Mouse (Mus musculus): Measurements from ENCODE around the gene Gm42906. TPM values are rescaled to one million over a fixed set of nuclear protein-coding genes. Genes with fewer than 3 reads are reported as not detected.

Gene Gm42906
- polyA plus RNA-seq, 1 experiment = not detected

GRCm38 (mm10) chr5:151089201-151089600 lies 338.8 kb downstream of the Gm42906 start:
- no peak overlapping the region for H3ac ChIP-seq (ENCODE audit: control insufficient read depth, insufficient read length, low read depth)
- H3K4me3 ChIP-seq (ENCODE audit: insufficient read depth, poor library complexity, severe bottlenecking) = no peak overlapping the region
- H3K79me3 ChIP-seq (ENCODE audit: low read depth) = peaks cover 5% of the 10 kb centered on the region
- peaks cover 9% of the 10 kb centered on the region for H3K79me2 ChIP-seq (ENCODE audit: control insufficient read depth, insufficient read depth)
- no peaks in the 10 kb centered on the region for H3K27me3 ChIP-seq (ENCODE audit: control insufficient read depth, insufficient read depth, insufficient read length)
- TF ChIP-seq MAX (IDR thresholded peaks at IDR 0.05) = no peak
- no peak for TF ChIP-seq CTCF (IDR thresholded peaks at IDR 0.05; ENCODE audit: control insufficient read depth, insufficient read depth, insufficient read length)
- TF ChIP-seq FOSL1 (IDR thresholded peaks at IDR 0.05; ENCODE audit: insufficient read depth, low read length, poor library complexity, severe bottlenecking) = no peak
- TF ChIP-seq MYOD1 (IDR thresholded peaks at IDR 0.05; ENCODE audit: control insufficient read depth, insufficient read length, low read depth) = no peak
- no peak for TF ChIP-seq USF1 (IDR thresholded peaks at IDR 0.05; ENCODE audit: low read depth)
- H3K36me3 ChIP-seq (ENCODE audit: control insufficient read depth, insufficient read depth) = peaks cover 47% of the 10 kb centered on the region

GRCm38 (mm10) chr5:151086425-151087202 lies 341.3 kb downstream of the Gm42906 start:
- Histone ChIP-seq H3K4me3 (ENCODE audit: insufficient read depth, poor library complexity, severe bottlenecking) (no peak overlapping the region), H3K36me3 (ENCODE audit: control insufficient read depth, insufficient read depth) (peaks cover 40% of the 10 kb centered on the region), H3ac (ENCODE audit: control insufficient read depth, insufficient read length, low read depth) (no peak overlapping the region), H3K27me3 (ENCODE audit: control insufficient read depth, insufficient read depth, insufficient read length) (no peaks in the 10 kb centered on the region), H3K79me3 (ENCODE audit: low read depth) (peaks cover 6% of the 10 kb centered on the region), H3K79me2 (ENCODE audit: control insufficient read depth, insufficient read depth) (peaks cover 10% of the 10 kb centered on the region)
- TF ChIP-seq FOSL1 (IDR thresholded peaks at IDR 0.05; ENCODE audit: insufficient read depth, low read length, poor library complexity, severe bottlenecking) (no peak), MYOD1 (IDR thresholded peaks at IDR 0.05; ENCODE audit: control insufficient read depth, insufficient read length, low read depth) (no peak), CTCF (IDR thresholded peaks at IDR 0.05; ENCODE audit: control insufficient read depth, insufficient read depth, insufficient read length) (no peak), MAX (IDR thresholded peaks at IDR 0.05) (no peak), MYOG (IDR thresholded peaks at IDR 0.05; ENCODE audit: control insufficient read depth, extremely low read depth, insufficient read length) (no peak), USF1 (IDR thresholded peaks at IDR 0.05; ENCODE audit: low read depth) (no peak), CEBPB (IDR thresholded peaks at IDR 0.05; ENCODE audit: low read depth) (no peak)

- no peak overlapping the region for H3ac ChIP-seq (ENCODE audit: control insufficient read depth, insufficient read length, low read depth)
- TF ChIP-seq CTCF (IDR thresholded peaks at IDR 0.05; ENCODE audit: control insufficient read depth, insufficient read depth, insufficient read length) (no peak), MYOD1 (IDR thresholded peaks at IDR 0.05; ENCODE audit: control insufficient read depth, insufficient read length, low read depth) (no peak), FOSL1 (IDR thresholded peaks at IDR 0.05; ENCODE audit: insufficient read depth, low read length, poor library complexity, severe bottlenecking) (no peak), USF1 (IDR thresholded peaks at IDR 0.05; ENCODE audit: low read depth) (no peak)
- peaks cover 10% of the 10 kb centered on the region for H3K79me2 ChIP-seq (ENCODE audit: control insufficient read depth, insufficient read depth)
- H3K36me3 ChIP-seq (ENCODE audit: control insufficient read depth, insufficient read depth) = peaks cover 32% of the 10 kb centered on the region
- H3K27me3 ChIP-seq (ENCODE audit: control insufficient read depth, insufficient read depth, insufficient read length) = no peaks in the 10 kb centered on the region
- peaks cover 6% of the 10 kb centered on the region for H3K79me3 ChIP-seq (ENCODE audit: low read depth)
- H3K4me3 ChIP-seq (ENCODE audit: insufficient read depth, poor library complexity, severe bottlenecking) = no peak overlapping the region
Measured at GRCm38 (mm10) chr5:151085749-151086148, 342.2 kb downstream of the Gm42906 start.

- Histone ChIP-seq H3K79me3 (ENCODE audit: low read depth) (peaks cover 6% of the 10 kb centered on the region), H3K36me3 (ENCODE audit: control insufficient read depth, insufficient read depth) (peaks cover 17% of the 10 kb centered on the region), H3K79me2 (ENCODE audit: control insufficient read depth, insufficient read depth) (peaks cover 28% of the 10 kb centered on the region), H3K4me3 (ENCODE audit: insufficient read depth, poor library complexity, severe bottlenecking) (no peak overlapping the region), H3ac (ENCODE audit: control insufficient read depth, insufficient read length, low read depth) (no peak overlapping the region), H3K27me3 (ENCODE audit: control insufficient read depth, insufficient read depth, insufficient read length) (no peaks in the 10 kb centered on the region)
- TF ChIP-seq USF1 (IDR thresholded peaks at IDR 0.05; ENCODE audit: low read depth) (no peak), MAX (IDR thresholded peaks at IDR 0.05) (no peak), CEBPB (IDR thresholded peaks at IDR 0.05; ENCODE audit: low read depth) (no peak)
Measured at GRCm38 (mm10) chr5:151080276-151080675, 347.7 kb downstream of the Gm42906 start.

- peaks cover 7% of the 10 kb centered on the region for H3K36me3 ChIP-seq (ENCODE audit: control insufficient read depth, insufficient read depth)
- TF ChIP-seq FOSL1 (IDR thresholded peaks at IDR 0.05; ENCODE audit: insufficient read depth, low read length, poor library complexity, severe bottlenecking) (no peak), MYOD1 (IDR thresholded peaks at IDR 0.05; ENCODE audit: control insufficient read depth, insufficient read length, low read depth) (no peak), USF1 (IDR thresholded peaks at IDR 0.05; ENCODE audit: low read depth) (no peak), CEBPB (IDR thresholded peaks at IDR 0.05; ENCODE audit: low read depth) (no peak), MAX (IDR thresholded peaks at IDR 0.05) (no peak), MYOG (IDR thresholded peaks at IDR 0.05; ENCODE audit: control insufficient read depth, extremely low read depth, insufficient read length) (no peak), CTCF (IDR thresholded peaks at IDR 0.05; ENCODE audit: control insufficient read depth, insufficient read depth, insufficient read length) (no peak)
Measured at GRCm38 (mm10) chr5:151077953-151078352, 350.0 kb downstream of the Gm42906 start.

GRCm38 (mm10) chr5:151076917-151077316 lies 351.0 kb downstream of the Gm42906 start:
- TF ChIP-seq MYOD1 (IDR thresholded peaks at IDR 0.05; ENCODE audit: control insufficient read depth, insufficient read length, low read depth) (no peak), CTCF (IDR thresholded peaks at IDR 0.05; ENCODE audit: control insufficient read depth, insufficient read depth, insufficient read length) (no peak), CEBPB (IDR thresholded peaks at IDR 0.05; ENCODE audit: low read depth) (no peak), MAX (IDR thresholded peaks at IDR 0.05) (no peak), USF1 (IDR thresholded peaks at IDR 0.05; ENCODE audit: low read depth) (no peak), MYOG (IDR thresholded peaks at IDR 0.05; ENCODE audit: control insufficient read depth, extremely low read depth, insufficient read length) (no peak), FOSL1 (IDR thresholded peaks at IDR 0.05; ENCODE audit: insufficient read depth, low read length, poor library complexity, severe bottlenecking) (no peak)
- Histone ChIP-seq H3K27me3 (ENCODE audit: control insufficient read depth, insufficient read depth, insufficient read length) (no peaks in the 10 kb centered on the region), H3K79me3 (ENCODE audit: low read depth) (peaks cover 4% of the 10 kb centered on the region), H3K79me2 (ENCODE audit: control insufficient read depth, insufficient read depth) (peaks cover 18% of the 10 kb centered on the region), H3K36me3 (ENCODE audit: control insufficient read depth, insufficient read depth) (peaks cover 9% of the 10 kb centered on the region), H3K4me3 (ENCODE audit: insufficient read depth, poor library complexity, severe bottlenecking) (no peak overlapping the region), H3ac (ENCODE audit: control insufficient read depth, insufficient read length, low read depth) (no peak overlapping the region)

More at GRCm38 (mm10) chr5:151077953-151078352, 350.0 kb downstream of the Gm42906 start:
- Histone ChIP-seq H3ac (ENCODE audit: control insufficient read depth, insufficient read length, low read depth) (no peak overlapping the region), H3K79me3 (ENCODE audit: low read depth) (peaks cover 6% of the 10 kb centered on the region), H3K27me3 (ENCODE audit: control insufficient read depth, insufficient read depth, insufficient read length) (no peaks in the 10 kb centered on the region), H3K79me2 (ENCODE audit: control insufficient read depth, insufficient read depth) (peaks cover 18% of the 10 kb centered on the region), H3K4me3 (ENCODE audit: insufficient read depth, poor library complexity, severe bottlenecking) (no peak overlapping the region)

Measured in C2C12 (cell line).